Mouse (Mus musculus) E14TG2a.4 (cell line): ENCODE results near the gene Smg5.

Experiments used
- CTCF ChIP-seq: conservative IDR thresholded peaks from 2 replicates; pipeline ENCODE4 v1.5.1; 2014; ENCODE audit warnings: low read length
- POU5F1 ChIP-seq: IDR thresholded peaks from 2 replicates; pipeline ENCODE4 v1.6.1; 2014; ENCODE audit warnings: low read length, borderline replicate concordance

DNA sequence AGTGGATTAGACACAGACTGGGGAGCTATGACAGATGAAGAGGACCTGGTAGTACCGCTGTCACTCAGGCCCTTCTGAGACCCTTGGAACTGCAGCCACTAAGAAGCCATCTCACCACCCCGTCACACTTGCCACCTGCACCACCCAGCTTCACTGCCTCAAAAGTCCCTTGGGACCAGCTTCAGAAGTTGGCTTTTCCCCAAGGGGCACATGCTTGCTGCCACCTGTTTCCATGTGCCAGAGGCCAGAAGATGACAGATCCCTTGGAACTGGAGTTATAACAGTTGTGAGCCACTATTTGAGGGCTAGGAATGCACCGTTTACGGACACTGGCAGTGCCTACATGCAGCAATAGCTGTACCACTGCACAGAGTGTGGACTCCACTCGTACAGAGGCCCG lies 59.2 kb downstream of the Smg5 start:
- TF ChIP-seq CTCF (no peak), POU5F1 (no peak)
